ENCODE assay signal across 8 mouse cellular contexts in genomic region chr14:55584702-55585565, GRCm38 (mm10). TPM values are rescaled to one million over a fixed set of nuclear protein-coding genes. Genes with fewer than 3 reads are reported as not detected.
DNase-seq lines count a peak whose midpoint lies in the region; ATAC-seq and TF ChIP-seq lines count a peak whose summit lies in the region.

TSS of gene Emc9 (minus strand) at chr14:55585302.

- peak within 1 kb of the TSS; percentile 52 for H3K4me3 ChIP-seq in embryonic facial prominence, embryonic 13.5 days
- peak within 1 kb of the TSS; percentile 76 for H3K4me3 ChIP-seq in heart, adult 2 months
- H3K4me3 ChIP-seq in kidney, adult 2 months (ENCODE audit: insufficient read depth, low read depth, low read length) = peak within 1 kb of the TSS; percentile 97
- peak within 1 kb of the TSS; percentile 55 for H3K4me3 ChIP-seq in limb, embryonic 13.5 days
- H3K4me3 ChIP-seq in midbrain, embryonic 14.5 days (replicated peaks; ENCODE audit: low read depth, low read length) = peak within 1 kb of the TSS; percentile 41
- peak within 1 kb of the TSS; percentile 71 for H3K4me3 ChIP-seq in spleen, adult 2 months (ENCODE audit: extremely low read depth, insufficient read depth, insufficient read length)

- peak; percentile 84 for DNase-seq in 416B (ENCODE audit: low read depth)
- DNase-seq in adrenal gland, postnatal 25 days = peak; percentile 89
- DNase-seq in heart, adult 2 months = peak; percentile 85 to 89
- peak; percentile 90 for DNase-seq in kidney, adult 2 months
- DNase-seq in midbrain, embryonic 14.5 days = peak; percentile 45
- peak in 1 of 2 experiments; percentile 77 for DNase-seq in spleen, adult 2 months (ENCODE audit: low read depth in 1 of 2, low spot score in 2 of 2)

- TF ChIP-seq CTCF in heart, adult 2 months (IDR thresholded peaks at IDR 0.05) = peak; percentile 7; the same call in 1 of the 2 replicates
- TF ChIP-seq CTCF in kidney, adult 2 months (conservative IDR thresholded peaks at IDR 0.05; ENCODE audit: insufficient read depth, insufficient read length, low read depth, low read length) = no peak
- no peak for TF ChIP-seq CTCF in spleen, adult 2 months (IDR thresholded peaks at IDR 0.05; ENCODE audit: extremely low read depth, insufficient read depth, insufficient read length, insufficient replicate concordance)

- WGBS in embryonic facial prominence, embryonic 13.5 days = 2% methylated on average over 43 of the region's 43 CpGs
- WGBS in heart, adult 2 months = 6% methylated on average over 43 of the region's 43 CpGs
- WGBS in kidney, adult 2 months = 5% methylated on average over 43 of the region's 43 CpGs
- WGBS in limb, embryonic 13.5 days = 2% methylated on average over 43 of the region's 43 CpGs
- WGBS in midbrain, embryonic 14.5 days = 3% methylated on average over 43 of the region's 43 CpGs
- WGBS in spleen, adult 2 months = 7% methylated on average over 43 of the region's 43 CpGs

- peaks cover 48% of the 10 kb centered on the region for H3K36me3 ChIP-seq in embryonic facial prominence, embryonic 13.5 days
- H3K36me3 ChIP-seq in heart, adult 2 months (ENCODE audit: control insufficient read depth, insufficient read depth, low read length) = peaks cover 1% of the 10 kb centered on the region; the same call in 1 of the 2 replicates
- H3K36me3 ChIP-seq in kidney, adult 2 months (ENCODE audit: control insufficient read depth, insufficient read depth, low read length) = no peaks in the 10 kb centered on the region; the same call in 1 of the 2 replicates
- H3K36me3 ChIP-seq in limb, embryonic 13.5 days = peaks cover 46% of the 10 kb centered on the region
- peaks cover 26% of the 10 kb centered on the region for H3K36me3 ChIP-seq in midbrain, embryonic 14.5 days (ENCODE audit: control insufficient read depth, insufficient read depth, low read length)
- H3K36me3 ChIP-seq in spleen, adult 2 months (ENCODE audit: control insufficient read depth, insufficient read depth, low read length) = peaks cover 28% of the 10 kb centered on the region

- no peaks in the 10 kb centered on the region for H3K9me3 ChIP-seq in embryonic facial prominence, embryonic 13.5 days
- H3K9me3 ChIP-seq in limb, embryonic 13.5 days = no peaks in the 10 kb centered on the region
- H3K9me3 ChIP-seq in midbrain, embryonic 14.5 days (ENCODE audit: control insufficient read depth, low read length) = no peaks in the 10 kb centered on the region; the same call in 1 of the 2 replicates

- peaks cover 21% of the 10 kb centered on the region for H3K4me1 ChIP-seq in embryonic facial prominence, embryonic 13.5 days
- H3K4me1 ChIP-seq in heart, adult 2 months (ENCODE audit: control insufficient read depth, insufficient read depth, low read length) = peaks cover 3% of the 10 kb centered on the region
- H3K4me1 ChIP-seq in kidney, adult 2 months (ENCODE audit: control insufficient read depth, insufficient read depth, low read length) = peaks cover 11% of the 10 kb centered on the region; the same call in 1 of the 2 replicates
- H3K4me1 ChIP-seq in limb, embryonic 13.5 days = peaks cover 20% of the 10 kb centered on the region
- H3K4me1 ChIP-seq in midbrain, embryonic 14.5 days (ENCODE audit: control insufficient read depth, insufficient read depth, low read length) = 0 out of 2 replicates have a peak, but pooled peaks cover under 1% of the 10 kb centered on the region
- H3K4me1 ChIP-seq in spleen, adult 2 months (ENCODE audit: control insufficient read depth, insufficient read depth, insufficient read length) = peaks cover 15% of the 10 kb centered on the region; the same call in 1 of the 2 replicates

- H3K9ac ChIP-seq in embryonic facial prominence, embryonic 13.5 days = peak within 1 kb of the TSS; percentile 74
- peak within 1 kb of the TSS; percentile 91 for H3K9ac ChIP-seq in heart, adult 2 months (ENCODE audit: low read depth, low read length)
- H3K9ac ChIP-seq in limb, embryonic 13.5 days = peak within 1 kb of the TSS; percentile 70
- H3K9ac ChIP-seq in midbrain, embryonic 14.5 days (replicated peaks; ENCODE audit: low read length) = peak within 1 kb of the TSS; percentile 68

- no peaks in the 10 kb centered on the region for H3K79me2 ChIP-seq in heart, adult 2 months (replicated peaks; ENCODE audit: control insufficient read depth, insufficient read depth, low read length)

- H3K4me2 ChIP-seq in embryonic facial prominence, embryonic 13.5 days = peak within 1 kb of the TSS; percentile 87
- H3K4me2 ChIP-seq in limb, embryonic 13.5 days (replicated peaks) = peak within 1 kb of the TSS; percentile 84
- peak within 1 kb of the TSS; percentile 68 for H3K4me2 ChIP-seq in midbrain, embryonic 14.5 days (ENCODE audit: low read length)

- intact Hi-C loops in heart, adult 2 months (cut with DNase I) = no loop called here

- 0 out of 2 replicates have a peak, but pooled peaks have one; percentile 65 for ATAC-seq in embryonic facial prominence, embryonic 13.5 days (ENCODE audit: insufficient number of reproducible peaks, insufficient read depth, low FRiP score, low TSS enrichment, low read depth)
- ATAC-seq in limb, embryonic 13.5 days (ENCODE audit: low FRiP score, low read depth) = peak; percentile 62; the same call in 1 of the 2 replicates
- ATAC-seq in midbrain, embryonic 14.5 days (ENCODE audit: low FRiP score, low TSS enrichment) = peak; percentile 70

- no peak within 1 kb of the TSS for H3K27ac ChIP-seq in embryonic facial prominence, embryonic 13.5 days
- H3K27ac ChIP-seq in heart, adult 2 months = peak within 1 kb of the TSS; percentile 78
- peak within 1 kb of the TSS; percentile 58; the same call in 1 of the 2 replicates for H3K27ac ChIP-seq in kidney, adult 2 months (ENCODE audit: insufficient read depth, low read depth, low read length)
- H3K27ac ChIP-seq in limb, embryonic 13.5 days = no peak within 1 kb of the TSS
- H3K27ac ChIP-seq in midbrain, embryonic 14.5 days (replicated peaks; ENCODE audit: low read depth, low read length) = peak within 1 kb of the TSS; percentile 37; the same call in 1 of the 2 replicates
- H3K27ac ChIP-seq in spleen, adult 2 months (ENCODE audit: insufficient read depth, low read length) = peak within 1 kb of the TSS; percentile 82

- no peak for TF ChIP-seq EP300 in heart, adult 2 months (IDR thresholded peaks at IDR 0.05; ENCODE audit: insufficient read depth, low read depth, low read length)

- peak; percentile 77 for TF ChIP-seq POLR2A in heart, adult 2 months (IDR thresholded peaks at IDR 0.05; ENCODE audit: insufficient read depth, low read depth, low read length)
- no peak for TF ChIP-seq POLR2A in kidney, adult 2 months (IDR thresholded peaks at IDR 0.05; ENCODE audit: low read depth, low read length)
- TF ChIP-seq POLR2A in spleen, adult 2 months (IDR thresholded peaks at IDR 0.05; ENCODE audit: low read depth, low read length) = no peak; the same call in 1 of the 2 replicates

- peaks cover 9% of the 10 kb centered on the region; the same call in 1 of the 2 replicates for H3K27me3 ChIP-seq in embryonic facial prominence, embryonic 13.5 days
- no peaks in the 10 kb centered on the region for H3K27me3 ChIP-seq in heart, adult 2 months (ENCODE audit: control insufficient read depth, insufficient read depth, low read length)
- no peaks in the 10 kb centered on the region for H3K27me3 ChIP-seq in kidney, adult 2 months (replicated peaks; ENCODE audit: control insufficient read depth, insufficient read depth, low read length)
- peaks cover 13% of the 10 kb centered on the region for H3K27me3 ChIP-seq in limb, embryonic 13.5 days
- H3K27me3 ChIP-seq in midbrain, embryonic 14.5 days (ENCODE audit: control insufficient read depth, insufficient read depth, low read length) = no peaks in the 10 kb centered on the region
- no peaks in the 10 kb centered on the region for H3K27me3 ChIP-seq in spleen, adult 2 months (ENCODE audit: control insufficient read depth, insufficient read depth, low read length)

RNA-seq across cellular contexts. Expression of gene Emc9, which starts in this region (rescaled TPM):
- total RNA-seq in adrenal gland, postnatal 25 days (2021) = 34.5 and 61.6 TPM in 2 replicates
- polyA plus RNA-seq in embryonic facial prominence, embryonic 13.5 days (2015; fragmentation: Nextera tagmentation; extraction: Ambion mirVana) = 4.7 and 4.8 TPM in 2 replicates
- total RNA-seq in heart, adult 2 months (2021) = 10 to 100 TPM; 58.4 to 61.1 TPM
- polyA plus RNA-seq in heart, adult 2 months (2012; rRNA removed) = 52.9 and 54.2 TPM in 2 replicates
- 21.9 and 24.9 TPM in 2 replicates for polyA plus RNA-seq in kidney, adult 2 months (2012; rRNA removed)
- polyA plus RNA-seq in limb, embryonic 13.5 days (2015; fragmentation: Nextera tagmentation; extraction: Ambion mirVana) = 4.9 and 5.0 TPM in 2 replicates
- 17.3 and 32.8 TPM in 2 replicates for polyA plus RNA-seq in midbrain, embryonic 14.5 days (2014; fragmentation: Nextera tagmentation; extraction: Ambion mirVana)
- polyA plus RNA-seq in spleen, adult 2 months (2012; rRNA removed) = 14.5 and 15.0 TPM in 2 replicates

Comparison
In these comparisons a context has a peak if more than half of its experiments do, and no peak if none do; other contexts are left out.
1. H3K27ac ChIP-seq: peak in heart, adult 2 months (single experiment), kidney, adult 2 months (single experiment), midbrain, embryonic 14.5 days (single experiment) and spleen, adult 2 months (single experiment); none in embryonic facial prominence, embryonic 13.5 days (single experiment) and limb, embryonic 13.5 days (single experiment).
2. H3K4me3 ChIP-seq: peak in every context shown above with its lines; median percentile 97 in kidney, adult 2 months; 76 in heart, adult 2 months; 71 in spleen, adult 2 months; 55 in limb, embryonic 13.5 days; 52 in embryonic facial prominence, embryonic 13.5 days; 41 in midbrain, embryonic 14.5 days.
3. Peak in every context shown above with its lines, with median percentiles within 50 percentile points of each other: ATAC-seq, H3K4me2 ChIP-seq and H3K9ac ChIP-seq.